Mouse (Mus musculus) neutrophil, adult 65 days (primary cell): ENCODE measurements around the gene Gm28551. TPM values are rescaled to one million over a fixed set of nuclear protein-coding genes. Genes with fewer than 3 reads are reported as not detected.

Experiments
- total RNA-seq: library from RNA; stranded (reverse); gene quantifications from 2 replicates; pipeline ENCODE4 v1.2.4, GENCODE M21; 2023

The Gm28551 gene
- total RNA-seq = 0.47 TPM in 1 of 2 replicates, not detected in the other

GRCm38 (mm10) chr1:53352327-53353261, at the start of gene Gm28551, which contains the start of the genes Asdurf and Asnsd1:
Gm28551 (minus strand) TSS chr1:53352667.
Asdurf (minus strand) TSS chr1:53352619.
Asnsd1 (minus strand) TSS chr1:53352752.

DNA sequence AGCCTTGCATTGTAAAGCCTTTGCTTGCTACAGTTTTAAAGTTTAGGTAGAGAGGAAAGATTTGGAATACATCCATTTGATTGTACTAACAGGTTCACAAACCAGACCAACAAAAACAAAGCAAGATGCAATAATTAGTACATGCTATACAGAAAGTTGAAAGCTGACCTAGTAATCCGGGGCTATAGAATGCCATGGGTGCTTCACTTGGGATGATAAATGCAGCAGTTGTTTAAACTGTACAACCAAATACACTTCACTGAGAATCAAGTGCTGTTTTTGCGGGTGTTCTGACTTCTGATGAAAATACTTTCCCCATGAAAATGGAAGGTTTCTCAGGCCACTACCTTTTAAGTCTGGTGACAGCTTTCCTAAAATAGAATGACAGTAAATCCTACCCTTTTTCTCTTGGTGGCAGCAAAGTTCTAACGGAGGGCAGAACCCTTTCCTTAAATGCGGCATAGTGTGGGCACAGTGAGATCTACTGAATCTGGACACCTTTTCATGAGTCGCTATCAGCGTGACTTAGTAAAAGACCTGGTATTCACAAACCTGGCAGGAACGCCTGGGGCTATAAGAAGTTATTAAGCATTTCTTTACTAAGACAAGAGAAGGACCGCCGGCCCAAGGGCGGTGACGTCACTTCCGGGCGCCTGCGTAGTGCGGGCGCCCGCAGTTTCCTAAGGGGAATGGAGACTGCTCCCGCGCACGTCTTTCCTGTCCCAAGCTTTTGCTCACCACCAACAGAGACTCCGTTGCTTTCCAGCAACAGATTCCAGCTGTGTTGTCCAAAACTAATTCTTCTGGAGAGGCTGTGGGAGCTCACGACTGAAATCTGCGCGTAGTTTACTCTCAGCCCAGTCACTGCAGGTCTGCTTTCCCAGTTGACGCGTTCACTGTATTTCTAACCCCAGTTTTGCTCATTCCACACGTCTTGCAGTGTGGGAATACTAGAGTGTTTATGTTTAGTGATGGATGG, 39.2 kb downstream of the Gm28551 start, which contains the start of gene Osgepl1:
Gene Osgepl1, plus strand, starts transcription at position 636 of the 979 bp plus-strand sequence.

DNA sequence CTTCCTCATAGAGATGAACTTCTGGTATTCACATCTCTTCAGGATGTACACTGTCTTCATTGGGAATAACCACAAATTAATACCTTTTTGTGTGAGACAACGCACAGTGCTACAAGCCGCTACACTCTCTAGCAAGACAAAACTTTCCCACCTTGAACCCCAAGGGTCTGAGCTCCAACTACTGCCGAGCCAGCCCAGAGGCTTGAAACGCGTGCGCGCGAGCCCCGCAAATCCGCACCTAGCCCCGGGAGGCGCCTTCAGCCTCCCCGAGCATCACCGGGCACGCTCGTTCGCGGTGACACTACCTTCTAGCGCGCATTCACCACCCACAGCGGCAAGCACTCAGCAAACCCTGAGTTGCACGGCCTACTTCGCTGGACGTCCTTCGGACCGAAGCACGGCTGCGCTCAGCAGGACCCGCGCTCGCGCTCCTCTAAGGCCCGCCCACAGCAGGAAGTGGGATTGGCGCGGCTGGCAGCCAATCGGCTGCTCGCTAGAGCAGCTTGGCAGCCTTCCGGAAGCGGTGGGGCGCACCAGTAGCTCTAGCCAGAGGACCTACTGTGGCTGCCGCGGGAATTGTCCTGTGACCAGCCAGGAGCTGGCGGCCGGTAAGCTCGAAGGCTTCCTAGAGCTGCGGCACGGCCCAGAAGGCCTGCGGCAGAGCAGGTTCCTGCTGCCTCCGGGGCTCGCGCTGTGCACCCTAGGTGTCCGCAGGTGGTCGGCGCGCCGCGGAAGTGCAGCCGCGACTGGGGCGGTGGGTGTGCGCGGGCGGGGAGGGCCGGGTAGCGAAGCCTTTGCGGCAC, 55.7 kb downstream of the Gm28551 start, which contains the start of the genes Pms1, Ormdl1 and Gm28778:
Gene Pms1, minus strand, starts transcription at position 438 of the 803 bp plus-strand sequence.
Gene Ormdl1, plus strand, starts transcription at position 515 of the 803 bp plus-strand sequence.
Gene Gm28778, plus strand, starts transcription at position 531 of the 803 bp plus-strand sequence.

Other genes with a start within 250 kb of the Gm28551 start
- not detected in 2 replicates for gene 1700019A02Rik, start 165.0 kb downstream of the Gm28551 start, total RNA-seq
- 2.6 and 6.4 TPM in 2 replicates for gene Pms1, start 55.6 kb downstream of the Gm28551 start, total RNA-seq
- 8.6 and 11.1 TPM in 2 replicates for gene Ormdl1, start 55.6 kb downstream of the Gm28551 start, total RNA-seq
- gene Gm28778, start 55.6 kb downstream of the Gm28551 start, total RNA-seq = not detected in 2 replicates
- gene Osgepl1, start 39.0 kb downstream of the Gm28551 start, total RNA-seq = 2.6 and 3.3 TPM in 2 replicates
- gene Asdurf, start within 50 bp of the Gm28551 start, total RNA-seq = 3.4 TPM in 1 of 2 replicates, not detected in the other
- gene Asnsd1, start 85 bp upstream of the Gm28551 start, total RNA-seq = 45.8 and 46.7 TPM in 2 replicates